Mouse (Mus musculus) CD4-positive, CD25-positive, alpha-beta regulatory T cell, adult 9 weeks (primary cell): Measurements from ENCODE around the gene Pfdn5. TPM values are rescaled to one million over a fixed set of nuclear protein-coding genes. Genes with fewer than 3 reads are reported as not detected.

Source experiments
- polyA plus RNA-seq: library from polyadenylated mRNA; unstranded; fragments of 100-300 nt; shearing (Covaris generic); gene quantifications from one replicate; pipeline ENCODE4 v1.2.1, GENCODE M21; 2017

Pfdn5 gene
- 684 TPM for polyA plus RNA-seq

DNA sequence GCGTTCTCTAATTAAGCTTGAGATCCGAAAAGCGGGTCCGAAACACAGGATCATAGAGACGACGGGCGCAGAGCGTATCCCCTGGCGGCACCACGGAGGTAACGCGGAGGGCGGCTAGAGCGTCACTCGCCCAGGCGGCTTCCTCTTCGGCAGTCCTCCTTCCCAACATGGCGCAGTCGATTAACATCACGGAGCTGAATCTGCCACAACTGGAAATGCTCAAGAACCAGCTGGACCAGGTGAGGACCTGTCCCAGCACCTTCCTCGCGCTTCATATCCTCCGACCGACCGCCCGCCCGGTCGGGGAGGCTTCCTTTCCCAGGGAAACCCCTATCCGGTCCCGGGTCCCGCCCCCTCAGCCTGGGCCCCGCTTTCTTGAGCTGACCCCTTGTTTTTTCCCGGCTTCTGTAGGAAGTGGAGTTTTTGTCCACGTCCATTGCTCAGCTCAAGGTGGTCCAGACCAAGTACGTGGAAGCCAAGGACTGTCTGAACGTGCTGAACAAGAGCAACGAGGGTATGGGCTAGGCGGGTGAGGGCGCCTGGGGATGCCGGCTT, at the start of gene Pfdn5:
TSS of gene Pfdn5 (plus strand) at position 95 of the 555 bp plus-strand sequence.

DNA sequence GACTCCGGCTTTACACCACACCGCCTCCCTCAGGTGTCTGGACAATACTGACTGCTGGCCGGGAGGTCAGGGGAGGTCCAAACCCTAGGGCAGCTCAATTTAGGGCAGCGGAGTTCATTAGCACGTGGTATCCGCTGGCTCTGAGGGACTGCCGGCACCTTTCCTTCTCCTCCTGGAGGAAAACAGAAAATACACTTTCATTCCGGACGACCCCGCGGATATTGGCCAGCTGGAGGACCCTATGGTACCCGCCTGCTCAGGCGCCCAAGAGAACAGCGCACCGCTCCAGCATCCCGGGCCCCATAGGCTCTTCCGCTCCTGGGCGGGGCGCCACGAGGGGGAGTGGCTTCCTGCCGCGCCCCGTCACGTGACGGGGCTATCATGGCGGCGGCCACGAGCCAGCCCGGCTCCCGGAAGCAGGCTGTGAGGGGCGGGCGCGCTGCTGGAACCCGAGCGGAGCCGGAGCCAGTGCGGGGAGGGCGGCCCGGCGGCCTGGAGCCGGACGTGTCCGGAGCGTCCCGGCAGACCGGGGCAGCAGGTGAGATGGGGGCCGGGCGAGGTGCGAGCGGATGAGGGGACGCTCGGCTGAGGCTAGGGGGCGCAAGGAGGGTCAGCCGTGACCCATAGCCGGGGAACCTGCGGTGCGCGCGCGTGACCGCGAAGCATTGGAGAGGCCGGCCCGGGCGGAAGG, 46.7 kb upstream of the Pfdn5 start, which contains the start of gene Mfsd5:
TSS of gene Mfsd5 (plus strand) at position 363 of the 691 bp plus-strand sequence.

DNA sequence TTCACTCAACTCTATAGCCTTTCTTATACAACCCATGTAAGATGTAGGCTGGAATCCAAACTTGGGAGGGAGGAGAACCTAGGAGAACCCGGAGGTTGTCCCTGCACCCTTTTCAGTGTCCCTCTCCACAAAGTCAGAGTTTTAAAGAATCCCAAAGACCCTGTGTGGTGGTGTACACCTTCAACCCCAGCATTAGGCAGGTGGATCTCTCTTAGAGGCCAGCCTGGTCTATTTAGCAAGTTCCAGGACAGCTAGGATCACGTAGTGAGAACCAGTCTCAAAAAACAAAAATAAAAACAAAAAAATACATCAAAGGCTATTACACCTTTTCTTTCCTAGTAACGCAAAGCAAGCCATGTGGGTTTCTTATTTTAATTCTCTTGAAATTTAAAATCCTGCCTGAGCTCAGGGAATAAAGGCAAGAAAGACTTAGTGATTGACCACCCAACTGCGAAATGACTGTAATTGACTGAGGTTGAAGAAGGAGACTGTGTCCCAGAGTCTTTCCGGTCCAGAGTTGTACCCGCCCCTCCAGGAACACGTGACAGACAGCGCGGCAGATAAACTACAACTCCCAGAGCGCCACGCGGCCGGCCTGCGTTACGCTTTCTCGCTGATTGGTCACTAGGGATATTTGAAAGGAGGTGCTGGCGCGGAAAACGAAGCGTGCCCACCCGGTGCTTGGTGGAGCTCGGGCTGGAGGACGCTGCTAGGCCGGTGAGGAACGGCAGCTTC, 30.1 kb upstream of the Pfdn5 start, which contains the start of gene Espl1:
TSS of gene Espl1 (plus strand) at position 634 of the 735 bp plus-strand sequence.

DNA sequence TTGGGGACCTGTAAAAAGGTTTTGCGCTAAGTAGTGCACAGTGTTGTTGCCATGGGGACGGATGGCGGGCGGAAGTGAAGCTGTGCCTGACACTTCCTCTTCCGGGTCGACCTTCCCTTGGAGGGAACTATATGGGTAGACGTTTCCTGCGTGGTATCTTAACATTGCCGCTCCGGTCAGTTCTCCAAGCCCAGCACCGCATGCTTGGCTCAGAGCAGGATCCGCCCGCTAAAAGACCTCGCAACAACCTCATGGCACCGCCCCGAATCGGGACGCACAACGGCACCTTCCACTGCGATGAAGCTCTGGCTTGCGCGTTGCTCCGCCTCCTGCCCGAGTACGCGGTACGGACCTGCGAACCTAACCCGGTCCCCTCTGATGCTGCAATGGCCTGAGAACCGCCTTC, 5.7 kb downstream of the Pfdn5 start, which contains the start of gene Myg1:
TSS of gene Myg1 (plus strand) at position 100 of the 406 bp plus-strand sequence.

DNA sequence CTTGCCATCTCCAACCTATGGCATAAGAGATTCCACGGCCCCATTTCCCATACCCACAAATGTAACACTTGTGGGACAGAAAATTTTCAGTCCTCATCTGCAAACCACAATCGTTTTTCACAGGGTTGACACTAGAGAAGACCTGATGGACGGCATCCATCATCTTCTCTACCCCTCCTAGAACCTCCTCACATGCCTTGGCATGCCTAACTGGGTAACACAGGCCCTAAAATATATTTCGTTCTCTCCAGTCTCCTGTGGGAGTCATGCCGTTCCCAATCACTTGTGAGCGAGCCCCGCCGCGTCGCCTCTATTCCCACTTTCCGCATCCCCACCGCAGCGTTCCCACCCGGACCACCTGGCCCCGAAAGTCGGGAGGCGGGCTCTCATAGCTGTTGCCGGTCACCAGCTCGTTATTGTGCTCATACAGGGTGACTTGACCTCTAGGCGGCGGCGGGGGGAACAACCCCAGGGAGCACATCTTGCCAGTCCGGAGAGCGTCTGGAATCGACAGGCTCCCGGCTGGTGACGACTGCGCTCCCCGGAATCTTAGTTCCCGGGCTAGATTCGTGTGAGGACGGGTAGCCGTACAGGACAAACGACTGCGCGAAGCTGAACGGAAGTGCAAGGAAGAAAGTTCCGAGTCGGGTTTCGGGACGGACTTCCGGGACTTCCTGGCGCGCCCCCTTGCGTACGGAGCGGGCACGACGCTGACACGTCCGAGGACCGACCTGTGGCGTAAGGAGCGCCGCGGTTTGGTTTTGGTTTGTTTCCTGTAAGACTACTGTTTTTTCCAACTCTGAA, 24.4 kb downstream of the Pfdn5 start, which contains the start of gene Aaas:
TSS of gene Aaas (minus strand) at position 634 of the 804 bp plus-strand sequence.

DNA sequence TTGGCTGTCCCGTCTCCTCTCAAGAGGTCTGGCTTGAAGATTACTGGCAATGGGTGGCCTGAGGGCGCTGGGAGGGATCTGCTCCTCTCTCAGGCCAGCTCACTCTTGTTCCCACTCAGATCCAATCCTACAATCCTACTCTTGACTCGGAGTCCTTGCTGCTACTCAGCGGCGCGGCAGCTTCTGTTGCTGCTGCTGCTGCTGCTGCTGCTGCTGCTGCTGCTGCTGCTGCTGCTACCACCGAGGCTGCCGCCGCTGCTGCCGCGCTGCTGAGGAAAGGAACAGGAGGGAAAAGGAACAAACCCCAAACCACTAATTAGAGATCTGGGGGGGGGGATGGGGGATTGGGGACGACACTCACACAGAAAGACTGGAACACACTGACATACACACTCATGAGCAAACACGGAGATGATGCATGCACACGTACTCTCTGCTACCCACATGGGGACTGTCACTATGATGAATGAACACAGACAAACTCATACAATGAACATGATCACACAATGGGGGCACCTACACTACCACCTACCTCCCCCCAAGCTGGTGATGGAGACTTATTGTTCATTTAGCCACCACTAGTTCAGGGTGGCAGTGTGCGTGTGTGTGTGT, 40.9 kb downstream of the Pfdn5 start, which contains the start of gene Sp7:
TSS of gene Sp7 (minus strand) at position 450 of the 612 bp plus-strand sequence.

Other genes with a start within 250 kb of the Pfdn5 start
- gene Tns2, start 225.7 kb upstream of the Pfdn5 start, polyA plus RNA-seq: 1.8 TPM
- 67.5 TPM for gene Spryd3, start 189.9 kb upstream of the Pfdn5 start, polyA plus RNA-seq
- gene Igfbp6, start 181.8 kb upstream of the Pfdn5 start, polyA plus RNA-seq: 0.41 TPM
- 0.91 TPM for gene Soat2, start 175.6 kb upstream of the Pfdn5 start, polyA plus RNA-seq
- 48.6 TPM for gene Zfp740, start 122.9 kb upstream of the Pfdn5 start, polyA plus RNA-seq
- gene Csad, start 121.4 kb upstream of the Pfdn5 start, polyA plus RNA-seq: 18.0 TPM
- gene Itgb7, start 94.2 kb upstream of the Pfdn5 start, polyA plus RNA-seq: 649 TPM
- 46.8 TPM for gene Rarg, start 68.6 kb upstream of the Pfdn5 start, polyA plus RNA-seq
- not detected for gene Gm9918, start 55.6 kb upstream of the Pfdn5 start, polyA plus RNA-seq
- 63.4 TPM for gene Mfsd5, start 46.7 kb upstream of the Pfdn5 start, polyA plus RNA-seq
- 1.7 TPM for gene Espl1, start 29.9 kb upstream of the Pfdn5 start, polyA plus RNA-seq
- gene Myg1, start 5.6 kb downstream of the Pfdn5 start, polyA plus RNA-seq: 119 TPM
- gene Aaas, start 24.7 kb downstream of the Pfdn5 start, polyA plus RNA-seq: 60.5 TPM
- not detected for gene Sp7, start 41.1 kb downstream of the Pfdn5 start, polyA plus RNA-seq
- 19.6 TPM for gene Sp1, start 80.0 kb downstream of the Pfdn5 start, polyA plus RNA-seq
- gene Amhr2, start 119.3 kb downstream of the Pfdn5 start, polyA plus RNA-seq: not detected
- gene Prr13, start 132.9 kb downstream of the Pfdn5 start, polyA plus RNA-seq: 586 TPM
- gene Pcbp2, start 144.4 kb downstream of the Pfdn5 start, polyA plus RNA-seq: 118 TPM
- not detected for gene Gm10337, start 177.6 kb downstream of the Pfdn5 start, polyA plus RNA-seq
- 10.6 TPM for gene Map3k12, start 190.9 kb downstream of the Pfdn5 start, polyA plus RNA-seq
- gene Tarbp2, start 192.1 kb downstream of the Pfdn5 start, polyA plus RNA-seq: 71.5 TPM
- gene Npff, start 198.8 kb downstream of the Pfdn5 start, polyA plus RNA-seq: 6.2 TPM